Mouse (Mus musculus): ENCODE results near the gene Sec61a2.

DNA sequence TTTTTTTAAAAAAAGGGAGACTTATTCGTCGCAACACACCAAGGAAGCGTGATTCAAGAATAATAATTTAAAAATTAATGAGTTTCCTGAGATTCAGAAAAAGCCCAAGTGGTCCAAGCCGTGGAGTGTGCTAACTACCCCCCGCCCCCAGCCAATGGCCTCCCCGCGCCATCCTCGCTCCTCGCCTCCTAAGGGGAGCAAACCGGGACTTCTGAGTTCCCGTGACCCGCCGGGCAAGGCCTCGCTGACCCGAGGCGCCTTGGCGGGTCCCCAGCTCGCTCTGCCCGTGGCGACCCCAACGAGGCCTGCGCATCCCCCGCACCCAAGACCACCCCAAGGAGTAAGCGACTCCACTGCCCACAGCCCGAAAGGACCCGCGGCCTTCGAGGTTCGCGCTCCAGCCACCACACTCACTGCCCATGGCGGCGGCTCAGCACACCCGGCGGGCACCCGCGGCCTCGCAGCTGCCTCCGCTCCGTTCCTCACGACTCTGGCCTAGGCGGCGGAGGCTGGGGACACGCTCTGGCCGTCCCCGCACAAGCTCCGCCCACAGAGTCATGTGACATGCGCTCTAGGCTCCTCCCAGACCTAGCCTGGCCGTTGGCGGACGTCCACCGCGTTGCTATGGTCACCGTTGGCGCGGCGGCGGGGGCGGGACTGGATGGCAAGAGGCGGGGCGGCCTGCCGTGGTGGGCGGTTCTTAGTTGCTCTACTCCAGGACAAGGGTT is at the start of gene Sec61a2:
- TF ChIP-seq NELFE (IDR thresholded peaks at IDR 0.05; ENCODE audit: low read depth, low read length) (peak; percentile 82), TBP (IDR thresholded peaks at IDR 0.05; ENCODE audit: low read depth, low read length) (no peak), ZC3H11A (IDR thresholded peaks at IDR 0.05; ENCODE audit: low read depth, low read length) (no peak), CTCF (IDR thresholded peaks at IDR 0.05 in 2 of 3, conservative IDR thresholded peaks at IDR 0.05 in 1 of 3; ENCODE audit: control insufficient read depth in 1 of 3, insufficient read depth in 1 of 3, low read depth in 2 of 3, low read length in 3 of 3, poor library complexity in 1 of 3, severe bottlenecking in 1 of 3) (no peak), GATA1 (IDR thresholded peaks at IDR 0.05; ENCODE audit: low read depth, low read length) (no peak)

Measured in MEL (cell line).